Mouse (Mus musculus): Measurements from ENCODE around the gene Maneal. TPM values are rescaled to one million over a fixed set of nuclear protein-coding genes. Genes with fewer than 3 reads are reported as not detected.

The Maneal gene
- total RNA-seq, 2 experiments from 2014 or later: 51.1 to 55.7 TPM

Other genes with a start within 250 kb of the Maneal start
- gene Pou3f1, start 205.4 kb downstream of the Maneal start, total RNA-seq (2021): 10 to 100 TPM; 29.9 to 30.1 TPM
- gene Utp11, start 168.6 kb downstream of the Maneal start, total RNA-seq (2021): 10 to 100 TPM; 14.1 to 14.3 TPM
- 1 to 10 TPM; 3.8 to 4.2 TPM for gene Fhl3, start 161.5 kb downstream of the Maneal start, total RNA-seq (2021)
- gene Sf3a3, start 147.4 kb downstream of the Maneal start, total RNA-seq (2021): 10 to 100 TPM; 31.1 to 32.2 TPM
- 10 to 100 TPM; 35.3 to 42.5 TPM for gene Inpp5b, start 120.3 kb downstream of the Maneal start, total RNA-seq (2021)
- gene Mtf1, start 60.1 kb downstream of the Maneal start, total RNA-seq (2021): 10 to 100 TPM; 24.5 to 25.8 TPM
- 10 to 100 TPM; 29.6 to 29.7 TPM for gene Yrdc, start 11.5 kb downstream of the Maneal start, total RNA-seq (2021)
- 10 to 100 TPM; 88.7 to 91.2 TPM for gene 1110065P20Rik, start 11.0 kb downstream of the Maneal start, total RNA-seq (2021)
- gene Epha10, start 18.7 kb upstream of the Maneal start, total RNA-seq (2021): 10 to 100 TPM; 32.4 to 34.4 TPM
- gene 9930104L06Rik, start 74.9 kb upstream of the Maneal start, total RNA-seq (2021): 10 to 100 TPM; 15.0 to 17.6 TPM
- 1 to 10 TPM; 2.8 TPM for gene Cdca8, start 77.1 kb upstream of the Maneal start, total RNA-seq (2021)
- gene Rspo1, start 124.3 kb upstream of the Maneal start, total RNA-seq (2021): 1 to 10 TPM; 4.4 to 4.8 TPM
- gene Gnl2, start 154.4 kb upstream of the Maneal start, total RNA-seq (2021): 10 to 100 TPM; 68.8 to 70.7 TPM
- under 1 TPM in 1 of 2 experiments, not detected in 1; 0.15 TPM for gene Dnali1, start 203.5 kb upstream of the Maneal start, total RNA-seq (2021)
- 10 to 100 TPM; 10.9 to 12.5 TPM for gene Snip1, start 204.5 kb upstream of the Maneal start, total RNA-seq (2021)
- gene Meaf6, start 223.0 kb upstream of the Maneal start, total RNA-seq (2021): 100 to 1,000 TPM; 125 to 144 TPM